Mouse (Mus musculus) liver, postnatal 0 days (tissue): ENCODE results near the gene Apela.

Experiments used
- CTCF ChIP-seq: sonication (generic); IDR thresholded peaks from 2 replicates; pipeline ENCODE4 v1.5.1; 2016; ENCODE audit warnings: antibody characterized with exemption, low read depth
- EP300 ChIP-seq: IDR thresholded peaks from 2 replicates; pipeline ENCODE4 v1.6.1; 2016; ENCODE audit warnings: antibody characterized with exemption, low read depth, mild to moderate bottlenecking

- no peak for TF ChIP-seq CTCF
- no peak for TF ChIP-seq EP300
These were observed 6.2 kb downstream of the Apela start for GRCm38 (mm10) chr8:65030735-65031485.
